Mouse (Mus musculus) neural tube, embryonic 11.5 days (tissue): ENCODE measurements around the gene Hexim2. TPM values are rescaled to one million over a fixed set of nuclear protein-coding genes. Genes with fewer than 3 reads are reported as not detected.

Source experiments
- ATAC-seq: fragments of 200-750 bp; cut with Nextera tagmentation; 2 replicates; pipeline ENCODE4 v1.8.0; 2017; ENCODE audit warnings: moderate number of reproducible peaks, mild to moderate bottlenecking, moderate TSS enrichment, moderate library complexity; ENCODE audit not compliant: insufficient read depth, low FRiP score, low TSS enrichment
- DNase-seq: peaks from one replicate; pipeline ENCODE4 v3.0.0-alpha.2; 2015; ENCODE audit warnings: low spot score
- H3K27ac ChIP-seq: fragments of 300-500 bp; sonication (generic); 2 replicates; pipeline ENCODE4 v1.5.1; 2014; ENCODE audit warnings: low read depth, mild to moderate bottlenecking, low read length
- H3K27me3 ChIP-seq: fragments of 300-500 bp; sonication (generic); 2 replicates; pipeline ENCODE4 v1.6.1; 2014; ENCODE audit warnings: mild to moderate bottlenecking, low read length, mixed read lengths; ENCODE audit not compliant: control insufficient read depth, insufficient read depth
- H3K36me3 ChIP-seq: fragments of 300-500 bp; sonication (generic); 2 replicates; pipeline ENCODE4 v1.6.1; 2014; ENCODE audit warnings: mild to moderate bottlenecking, low read length, moderate library complexity, mixed read lengths; ENCODE audit not compliant: control insufficient read depth, insufficient read depth
- H3K4me1 ChIP-seq: fragments of 300-500 bp; sonication (generic); 2 replicates; pipeline ENCODE4 v1.6.1; 2014; ENCODE audit warnings: low read length, mixed read lengths; ENCODE audit not compliant: control insufficient read depth, insufficient read depth
- H3K4me2 ChIP-seq: fragments of 300-500 bp; sonication (generic); 2 replicates; pipeline ENCODE4 v1.6.1; 2014; ENCODE audit warnings: low read depth, mild to moderate bottlenecking, moderate library complexity
- H3K4me3 ChIP-seq: fragments of 300-500 bp; sonication (generic); 2 replicates; pipeline ENCODE4 v1.5.1; 2014; ENCODE audit warnings: low read depth, low read length
- H3K9ac ChIP-seq: fragments of 300-500 bp; sonication (generic); 2 replicates; pipeline ENCODE4 v1.6.1; 2014; ENCODE audit warnings: mild to moderate bottlenecking, low read length
- H3K9me3 ChIP-seq: fragments of 300-500 bp; sonication (generic); 2 replicates; pipeline ENCODE4 v1.6.1; 2016; ENCODE audit warnings: low read length; ENCODE audit not compliant: control insufficient read depth
- WGBS: fragments of 180-500 bp; shearing (Covaris S2); extraction: QIAGEN DNeasy Blood & Tissue Kit; methylation state at CpG from one replicate; pipeline ENCODE4 v1.1.7; 2014; 5-methylcytosine and 5-hydroxymethylcytosine counted together
- polyA plus RNA-seq: library from polyadenylated mRNA; unstranded; fragments of >200 nt; fragmentation: Nextera tagmentation; extraction: Ambion mirVana; gene quantifications from 2 replicates; pipeline ENCODE4 v1.2.1, GENCODE M21; 2014

Gene Hexim2
- polyA plus RNA-seq, 1 experiment from 2014 or later, result 5.8 TPM

GRCm38 (mm10) chr11:103172392-103173040 lies 40.3 kb downstream of the Hexim2 start:
- Histone ChIP-seq H3K27me3 (peaks cover 44% of the 10 kb centered on the region), H3K9ac (no peak overlapping the region), H3K4me2 (no peak overlapping the region; the same call in 1 of the 2 replicates), H3K4me3 (no peak overlapping the region), H3K4me1 (peaks cover 10% of the 10 kb centered on the region), H3K9me3 (no peaks in the 10 kb centered on the region), H3K27ac (no peak overlapping the region), H3K36me3 (no peaks in the 10 kb centered on the region)
- WGBS, result 67% methylated on average over 6 of the region's 6 CpGs
- no peak for ATAC-seq
- DNase-seq, result no peak

DNA sequence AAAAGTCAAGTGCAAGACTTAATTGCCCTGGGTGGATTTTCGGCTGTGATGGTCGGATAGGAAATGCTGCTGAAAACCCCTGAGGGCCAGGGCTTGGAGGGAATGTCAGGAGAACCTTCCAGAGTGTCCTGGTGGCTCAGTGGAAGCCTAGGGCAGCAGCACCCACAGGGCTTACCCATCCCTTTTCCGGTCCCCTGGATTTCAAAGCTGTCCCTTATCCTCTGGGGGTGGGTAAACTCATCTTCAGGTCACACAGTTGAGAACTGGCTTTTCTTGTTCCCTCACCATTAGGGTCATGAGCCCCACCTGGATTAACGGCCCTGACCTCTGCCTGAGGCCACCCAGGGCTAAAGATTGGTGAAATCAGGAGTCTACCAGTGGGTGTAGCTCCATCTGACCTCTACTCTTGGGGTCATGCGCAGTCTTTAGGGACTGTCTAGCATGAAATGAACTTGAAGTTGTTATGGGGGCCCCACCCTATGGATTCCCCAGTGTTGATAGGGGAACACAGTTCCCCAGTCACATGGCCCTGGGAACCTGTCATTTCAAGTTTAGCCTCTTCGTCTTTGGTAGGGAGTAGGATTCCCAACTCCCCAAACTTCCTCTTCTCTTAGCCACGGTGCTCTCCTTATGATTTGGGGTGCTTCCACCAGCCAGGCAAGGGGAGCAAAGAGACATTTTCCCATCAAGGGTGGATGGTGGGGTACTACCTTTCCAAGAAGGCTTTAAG lies 41.0 kb downstream of the Hexim2 start:
- H3K36me3 ChIP-seq, result no peaks in the 10 kb centered on the region
- H3K9me3 ChIP-seq, result no peaks in the 10 kb centered on the region
- no peak for DNase-seq
- H3K4me2 ChIP-seq, result no peak overlapping the region; the same call in 1 of the 2 replicates
- ATAC-seq, result no peak
- no peak overlapping the region for H3K27ac ChIP-seq
- WGBS, result 85% methylated on average over 7 of the region's 7 CpGs
- peaks cover 10% of the 10 kb centered on the region for H3K4me1 ChIP-seq
- peaks cover 44% of the 10 kb centered on the region for H3K27me3 ChIP-seq
- no peak overlapping the region for H3K9ac ChIP-seq
- H3K4me3 ChIP-seq, result no peak overlapping the region

- ATAC-seq, result no peak
- 89% methylated on average over 11 of the region's 11 CpGs for WGBS
- Histone ChIP-seq H3K4me2 (no peak overlapping the region), H3K4me3 (no peak overlapping the region), H3K27ac (no peak overlapping the region), H3K9ac (no peak overlapping the region), H3K36me3 (no peaks in the 10 kb centered on the region), H3K9me3 (no peaks in the 10 kb centered on the region), H3K27me3 (peaks cover 44% of the 10 kb centered on the region), H3K4me1 (peaks cover 10% of the 10 kb centered on the region)
- DNase-seq, result no peak
Observed at GRCm38 (mm10) chr11:103173771-103174344, 41.6 kb downstream of the Hexim2 start.

- WGBS, result 87% methylated on average over 5 of the region's 5 CpGs
- Histone ChIP-seq H3K9ac (no peak overlapping the region), H3K4me2 (no peak overlapping the region), H3K27me3 (peaks cover 38% of the 10 kb centered on the region), H3K27ac (no peak overlapping the region), H3K36me3 (no peaks in the 10 kb centered on the region), H3K4me3 (no peak overlapping the region), H3K9me3 (no peaks in the 10 kb centered on the region), H3K4me1 (peaks cover 10% of the 10 kb centered on the region)
- no peak for ATAC-seq
- no peak for DNase-seq
Observed at GRCm38 (mm10) chr11:103174411-103174832, 42.2 kb downstream of the Hexim2 start.

- DNase-seq, result no peak
- no peak overlapping the region for H3K9ac ChIP-seq
- 59% methylated on average over 8 of the region's 8 CpGs for WGBS
- H3K36me3 ChIP-seq, result no peaks in the 10 kb centered on the region
- peaks cover 33% of the 10 kb centered on the region for H3K27me3 ChIP-seq
- H3K9me3 ChIP-seq, result no peaks in the 10 kb centered on the region
- H3K4me2 ChIP-seq, result no peak overlapping the region
- peaks cover 10% of the 10 kb centered on the region for H3K4me1 ChIP-seq
- ATAC-seq, result no peak
- H3K4me3 ChIP-seq, result no peak overlapping the region
- H3K27ac ChIP-seq, result no peak overlapping the region
Observed at GRCm38 (mm10) chr11:103174891-103175391, 42.7 kb downstream of the Hexim2 start.

DNA sequence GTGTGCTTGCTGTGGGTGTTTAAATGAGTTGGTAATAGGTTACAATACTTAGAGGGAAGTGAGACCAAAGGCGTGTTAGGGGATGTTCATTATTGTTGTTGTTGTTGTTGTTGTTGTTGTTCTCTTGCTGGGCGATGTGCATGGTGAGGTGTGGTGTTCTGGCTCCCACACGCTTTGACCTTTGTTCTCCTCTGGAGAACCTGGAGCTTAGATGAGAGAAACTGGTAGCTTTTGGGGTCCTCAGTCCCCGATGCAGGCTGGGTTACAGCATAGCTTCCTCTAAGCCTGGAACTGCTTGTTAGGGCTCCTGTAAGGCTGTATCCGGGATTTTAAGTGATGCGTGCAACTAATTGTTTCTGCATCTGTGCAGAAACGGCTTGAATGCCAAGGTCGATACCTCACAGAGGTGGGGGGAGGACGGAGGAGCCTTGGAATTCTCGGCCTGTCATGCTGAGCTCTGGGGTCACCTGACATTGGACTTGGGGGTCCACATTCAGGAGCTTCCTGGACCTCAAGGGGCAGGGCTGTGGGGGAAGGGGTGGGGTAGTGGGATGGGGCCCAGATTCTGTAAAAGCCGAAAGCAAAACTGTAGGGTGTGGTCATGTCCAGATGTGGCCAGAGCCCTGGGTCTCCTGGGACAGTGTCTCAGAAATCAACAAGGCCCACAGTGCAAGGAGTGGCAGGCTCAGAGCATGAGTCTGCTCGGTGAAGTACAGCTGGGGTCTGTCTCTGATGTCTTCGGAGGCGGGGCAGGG lies 43.6 kb downstream of the Hexim2 start:
- Histone ChIP-seq H3K4me3 (no peak overlapping the region), H3K9me3 (no peaks in the 10 kb centered on the region), H3K4me1 (peaks cover 3% of the 10 kb centered on the region; the same call in 1 of the 2 replicates), H3K4me2 (no peak overlapping the region), H3K9ac (no peak overlapping the region), H3K27me3 (peaks cover 24% of the 10 kb centered on the region), H3K27ac (no peak overlapping the region), H3K36me3 (no peaks in the 10 kb centered on the region)
- no peak for ATAC-seq
- 68% methylated on average over 14 of the region's 14 CpGs for WGBS
- DNase-seq, result no peak

DNA sequence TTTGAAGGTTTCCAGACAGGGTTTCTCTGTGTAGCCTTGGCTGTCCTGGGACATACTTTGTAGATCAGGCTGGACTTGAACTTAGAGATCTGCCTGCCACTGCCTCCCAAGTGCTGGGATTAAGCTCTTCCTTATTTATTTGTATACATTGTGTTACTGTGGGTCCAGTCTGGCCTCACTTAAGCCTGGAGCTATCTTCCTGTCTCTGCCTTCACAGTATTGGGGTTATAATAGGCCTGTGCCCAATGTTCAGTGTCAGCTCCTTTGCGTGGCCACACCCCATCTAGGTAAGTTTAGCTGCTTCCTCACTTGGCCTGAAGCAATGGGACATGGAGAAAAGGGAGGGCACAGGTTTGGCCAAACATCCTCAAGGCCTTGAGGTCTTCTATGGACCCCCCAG lies 44.3 kb downstream of the Hexim2 start:
- Histone ChIP-seq H3K4me1 (no peaks in the 10 kb centered on the region), H3K4me3 (no peak overlapping the region), H3K27me3 (peaks cover 17% of the 10 kb centered on the region), H3K36me3 (no peaks in the 10 kb centered on the region), H3K9me3 (no peaks in the 10 kb centered on the region), H3K27ac (no peak overlapping the region), H3K9ac (no peak overlapping the region), H3K4me2 (no peak overlapping the region)
- ATAC-seq (no peak), DNase-seq (no peak)
- 94% methylated on average over 1 of the region's 1 CpGs for WGBS

DNA sequence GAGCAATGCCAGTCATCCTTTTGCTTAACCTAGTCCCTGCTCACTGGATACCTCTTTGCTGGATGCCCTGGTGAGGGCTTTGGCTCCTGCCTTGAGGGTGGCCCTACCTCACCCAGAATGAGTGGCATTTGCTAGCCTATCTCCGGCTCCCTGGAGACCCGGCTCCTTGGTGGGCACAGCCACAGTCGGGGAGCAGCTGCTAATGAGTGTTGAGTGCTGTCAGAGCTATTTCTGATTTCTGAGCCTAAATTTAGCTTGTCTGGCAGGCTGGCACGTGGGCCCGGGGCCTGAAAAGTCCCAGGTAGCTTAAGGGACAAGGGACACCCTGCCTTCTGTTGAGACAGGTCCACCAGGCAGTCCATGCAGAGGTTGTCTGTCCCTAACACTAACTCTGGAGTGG lies 45.0 kb downstream of the Hexim2 start:
- Histone ChIP-seq H3K4me2 (no peak overlapping the region), H3K4me3 (no peak overlapping the region), H3K27ac (no peak overlapping the region), H3K36me3 (no peaks in the 10 kb centered on the region), H3K27me3 (peaks cover 10% of the 10 kb centered on the region), H3K9me3 (no peaks in the 10 kb centered on the region), H3K4me1 (no peaks in the 10 kb centered on the region), H3K9ac (no peak overlapping the region)
- no peak for DNase-seq
- 83% methylated on average over 5 of the region's 5 CpGs for WGBS
- ATAC-seq, result no peak
